Mouse (Mus musculus) limb, embryonic 14.5 days (tissue): Measurements from ENCODE around the gene Abcc12. TPM values are rescaled to one million over a fixed set of nuclear protein-coding genes. Genes with fewer than 3 reads are reported as not detected.

ENCODE experiments used
- ATAC-seq: fragments of 200-750 bp; cut with Nextera tagmentation; 2 replicates; pipeline ENCODE4 v1.8.0; 2017; ENCODE audit warnings: low read depth, moderate number of reproducible peaks, moderate TSS enrichment; ENCODE audit not compliant: low FRiP score
- DNase-seq: peaks from one replicate; pipeline ENCODE4 v3.0.0-alpha.2; 2015; ENCODE audit warnings: low spot score
- H3K27ac ChIP-seq: fragments of 300-500 bp; sonication (generic); replicated peaks from 2 replicates; pipeline ENCODE4 v1.5.1; 2014; ENCODE audit warnings: low read depth, mild to moderate bottlenecking, low read length, moderate library complexity, mixed read lengths
- H3K27me3 ChIP-seq: fragments of 300-500 bp; sonication (generic); 2 replicates; pipeline ENCODE4 v1.6.1; 2014; ENCODE audit warnings: low read length, mixed read lengths; ENCODE audit not compliant: control insufficient read depth, insufficient read depth
- H3K36me3 ChIP-seq: fragments of 300-500 bp; sonication (generic); 2 replicates; pipeline ENCODE4 v1.6.1; 2014; ENCODE audit warnings: mild to moderate bottlenecking, low read length, moderate library complexity, mixed read lengths; ENCODE audit not compliant: control insufficient read depth, insufficient read depth
- H3K4me1 ChIP-seq: fragments of 300-500 bp; sonication (generic); 2 replicates; pipeline ENCODE4 v1.6.1; 2014; ENCODE audit warnings: antibody characterized with exemption, low read length, mixed read lengths; ENCODE audit not compliant: control insufficient read depth, insufficient read depth
- H3K4me2 ChIP-seq: fragments of 300-500 bp; sonication (generic); replicated peaks from 2 replicates; pipeline ENCODE4 v1.6.1; 2014; ENCODE audit warnings: low read depth, mild to moderate bottlenecking, low read length, moderate library complexity; ENCODE audit not compliant: severe bottlenecking
- H3K4me3 ChIP-seq: fragments of 300-500 bp; sonication (generic); replicated peaks from 2 replicates; pipeline ENCODE4 v1.5.1; 2014; ENCODE audit warnings: low read length
- H3K9ac ChIP-seq: fragments of 300-500 bp; sonication (generic); 2 replicates; pipeline ENCODE4 v1.6.1; 2014; ENCODE audit warnings: mild to moderate bottlenecking, low read depth, low read length, moderate library complexity; ENCODE audit not compliant: severe bottlenecking
- H3K9me3 ChIP-seq: fragments of 300-500 bp; sonication (generic); 2 replicates; pipeline ENCODE4 v1.6.1; 2016; ENCODE audit warnings: low read length; ENCODE audit not compliant: control insufficient read depth
- POLR2A ChIP-seq: fragments of 200-500 bp; IDR thresholded peaks from 2 replicates; pipeline ENCODE4 v1.8.0; 2012; ENCODE audit warnings: inconsistent platforms, mild to moderate bottlenecking, moderate library complexity, borderline replicate concordance; ENCODE audit not compliant: insufficient read depth, insufficient read length; ENCODE audit errors: extremely low read depth
- WGBS: fragments of 180-500 bp; shearing (Covaris S2); extraction: QIAGEN DNeasy Blood & Tissue Kit; methylation state at CpG from one replicate; pipeline ENCODE4 v1.1.7; 2014; 5-methylcytosine and 5-hydroxymethylcytosine counted together
- polyA plus RNA-seq, 2 experiments: library from polyadenylated mRNA; depleted of rRNA in 1 of 2; stranded (reverse) in 1 of 2; unstranded in 1 of 2; fragments of >200 nt; fragmentation: Nextera tagmentation in 1 of 2; extraction: Ambion mirVana in 1 of 2; gene quantifications; 2 replicates each; pipeline versions ENCODE4 v1.2.1 to v1.2.3; 2012 to 2014

The Abcc12 gene
- polyA plus RNA-seq, 2 experiments = 0.12 to 0.78 TPM

GRCm38 (mm10) chr8:86484244-86484643 lies 96.2 kb downstream of the Abcc12 start:
- no peak overlapping the region for H3K4me2 ChIP-seq
- no peak overlapping the region for H3K9ac ChIP-seq
- H3K9me3 ChIP-seq = no peaks in the 10 kb centered on the region
- H3K27me3 ChIP-seq = no peaks in the 10 kb centered on the region
- H3K4me1 ChIP-seq = no peaks in the 10 kb centered on the region
- TF ChIP-seq POLR2A = no peak
- H3K36me3 ChIP-seq = no peaks in the 10 kb centered on the region
- no peak overlapping the region for H3K27ac ChIP-seq
- H3K4me3 ChIP-seq = no peak overlapping the region
- DNase-seq = no peak
- no peak for ATAC-seq

- WGBS = 83% methylated on average over 1 of the region's 1 CpGs
- Histone ChIP-seq H3K4me3 (no peak overlapping the region), H3K9me3 (no peaks in the 10 kb centered on the region), H3K4me2 (no peak overlapping the region), H3K27ac (no peak overlapping the region), H3K27me3 (no peaks in the 10 kb centered on the region), H3K36me3 (no peaks in the 10 kb centered on the region), H3K4me1 (no peaks in the 10 kb centered on the region), H3K9ac (no peak overlapping the region)
- DNase-seq = no peak
- ATAC-seq = no peak
- no peak for TF ChIP-seq POLR2A
Observed at GRCm38 (mm10) chr8:86482116-86482515, 98.4 kb downstream of the Abcc12 start.

- H3K27me3 ChIP-seq = no peaks in the 10 kb centered on the region
- no peak for TF ChIP-seq POLR2A
- ATAC-seq (0 out of 2 replicates have a peak, but pooled peaks have one; percentile 37), DNase-seq (peak; percentile 16)
- H3K4me3 ChIP-seq = no peak overlapping the region
- no peaks in the 10 kb centered on the region for H3K36me3 ChIP-seq
- H3K9me3 ChIP-seq = no peaks in the 10 kb centered on the region
- 58% methylated on average over 9 of the region's 9 CpGs for WGBS
- H3K4me2 ChIP-seq = no peak overlapping the region
- no peak overlapping the region for H3K9ac ChIP-seq
- H3K4me1 ChIP-seq = no peaks in the 10 kb centered on the region
- no peak overlapping the region for H3K27ac ChIP-seq
Observed at GRCm38 (mm10) chr8:86475711-86476438, 104.6 kb downstream of the Abcc12 start.

GRCm38 (mm10) chr8:86474461-86474860 lies 106.0 kb downstream of the Abcc12 start:
- ATAC-seq (no peak), DNase-seq (no peak)
- no peak overlapping the region for H3K9ac ChIP-seq
- H3K4me3 ChIP-seq = no peak overlapping the region
- no peaks in the 10 kb centered on the region for H3K4me1 ChIP-seq
- no peaks in the 10 kb centered on the region for H3K36me3 ChIP-seq
- TF ChIP-seq POLR2A = no peak
- H3K27me3 ChIP-seq = no peaks in the 10 kb centered on the region
- 94% methylated on average over 4 of the region's 4 CpGs for WGBS
- H3K27ac ChIP-seq = no peak overlapping the region
- no peak overlapping the region for H3K4me2 ChIP-seq
- H3K9me3 ChIP-seq = no peaks in the 10 kb centered on the region

GRCm38 (mm10) chr8:86473121-86473520 lies 107.4 kb downstream of the Abcc12 start:
- no peak overlapping the region for H3K27ac ChIP-seq
- no peaks in the 10 kb centered on the region for H3K27me3 ChIP-seq
- no peak overlapping the region for H3K4me3 ChIP-seq
- H3K9me3 ChIP-seq = no peaks in the 10 kb centered on the region
- 68% methylated on average over 6 of the region's 6 CpGs for WGBS
- no peak for ATAC-seq
- H3K9ac ChIP-seq = no peak overlapping the region
- no peak overlapping the region for H3K4me2 ChIP-seq
- no peaks in the 10 kb centered on the region for H3K4me1 ChIP-seq
- no peaks in the 10 kb centered on the region for H3K36me3 ChIP-seq
- no peak for TF ChIP-seq POLR2A
- DNase-seq = no peak
